Mouse (Mus musculus) forebrain, embryonic 14.5 days (tissue): Measurements from ENCODE around the gene Arl5c. TPM values are rescaled to one million over a fixed set of nuclear protein-coding genes. Genes with fewer than 3 reads are reported as not detected.

Experiments used
- ATAC-seq: fragments of 200-750 bp; cut with Nextera tagmentation; 2 replicates; pipeline ENCODE4 v1.8.0; 2017; ENCODE audit warnings: mild to moderate bottlenecking, moderate library complexity
- DNase-seq: peaks from one replicate; pipeline ENCODE4 v3.0.0-alpha.2; 2015; ENCODE audit warnings: low spot score
- H3K27ac ChIP-seq: fragments of 300-500 bp; sonication (generic); 2 replicates; pipeline ENCODE4 v1.5.1; 2014; ENCODE audit warnings: low read depth, mild to moderate bottlenecking, control low read depth, low read length, moderate library complexity
- H3K27me3 ChIP-seq: fragments of 300-500 bp; sonication (generic); replicated peaks from 2 replicates; pipeline ENCODE4 v1.6.1; 2014; ENCODE audit warnings: low read length, control low read depth, mixed read lengths; ENCODE audit not compliant: control insufficient read depth, insufficient read depth
- H3K36me3 ChIP-seq: fragments of 300-500 bp; sonication (generic); 2 replicates; pipeline ENCODE4 v1.6.1; 2014; ENCODE audit warnings: low read length, control low read depth; ENCODE audit not compliant: control insufficient read depth, insufficient read depth
- H3K4me1 ChIP-seq: fragments of 300-500 bp; sonication (generic); 2 replicates; pipeline ENCODE4 v1.6.1; 2014; ENCODE audit warnings: antibody characterized with exemption, low read length, control low read depth; ENCODE audit not compliant: control insufficient read depth, insufficient read depth
- H3K4me2 ChIP-seq: fragments of 300-500 bp; sonication (generic); 2 replicates; pipeline ENCODE4 v1.6.1; 2014; ENCODE audit warnings: mild to moderate bottlenecking, control low read depth, low read length
- H3K4me3 ChIP-seq: fragments of 300-500 bp; sonication (generic); 2 replicates; pipeline ENCODE4 v1.5.1; 2014; ENCODE audit warnings: low read depth, low read length, control low read depth
- H3K9ac ChIP-seq: fragments of 300-500 bp; sonication (generic); 2 replicates; pipeline ENCODE4 v1.6.1; 2014; ENCODE audit warnings: mild to moderate bottlenecking, low read length, control low read depth, moderate library complexity
- H3K9me3 ChIP-seq: fragments of 300-500 bp; sonication (generic); replicated peaks from 2 replicates; pipeline ENCODE4 v1.6.1; 2016; ENCODE audit warnings: low read length, control low read depth, mixed read lengths; ENCODE audit not compliant: control insufficient read depth
- WGBS: fragments of 180-500 bp; shearing (Covaris S2); extraction: QIAGEN DNeasy Blood & Tissue Kit; methylation state at CpG from one replicate; pipeline ENCODE4 v1.1.7; 2014; 5-methylcytosine and 5-hydroxymethylcytosine counted together
- microRNA-seq: library from miRNA; unstranded; fragments of <30 nt; microRNA quantifications from one replicate; pipeline ENCODE4, GENCODE M21; 2016
- polyA plus RNA-seq: library from polyadenylated mRNA; unstranded; fragments of >200 nt; fragmentation: Nextera tagmentation; extraction: Ambion mirVana; gene quantifications from 2 replicates; pipeline ENCODE4 v1.2.1, GENCODE M21; 2014

The Arl5c gene
- polyA plus RNA-seq, 1 experiment from 2014 or later: 4.8 TPM

DNA sequence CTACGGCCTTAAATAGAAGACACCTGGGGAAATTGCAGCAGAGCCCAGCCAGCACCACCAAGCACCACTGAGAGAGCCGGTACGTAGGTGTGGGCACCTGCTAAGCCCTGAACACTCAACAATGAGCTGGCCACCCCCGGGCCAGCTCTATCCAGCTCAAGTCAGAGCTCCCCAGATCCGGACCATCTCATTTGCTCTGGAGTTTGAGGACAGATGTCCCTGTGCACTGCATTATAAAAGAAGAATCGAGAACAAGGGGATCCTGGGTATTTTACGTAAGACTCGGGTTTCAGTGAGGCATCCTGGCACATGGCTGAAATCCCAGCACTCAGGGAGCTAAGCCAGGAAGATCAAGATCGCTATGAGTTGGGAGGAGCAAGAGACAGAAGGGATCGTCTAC is 51.0 kb downstream of the Arl5c start:
- Histone ChIP-seq H3K4me1 (peaks cover 2% of the 10 kb centered on the region), H3K27ac (no peak overlapping the region), H3K9me3 (no peaks in the 10 kb centered on the region), H3K27me3 (no peaks in the 10 kb centered on the region), H3K36me3 (no peaks in the 10 kb centered on the region), H3K4me2 (no peak overlapping the region), H3K4me3 (no peak overlapping the region), H3K9ac (no peak overlapping the region)
- 81% methylated on average over 10 of the region's 10 CpGs for WGBS
- ATAC-seq (no peak), DNase-seq (no peak)

DNA sequence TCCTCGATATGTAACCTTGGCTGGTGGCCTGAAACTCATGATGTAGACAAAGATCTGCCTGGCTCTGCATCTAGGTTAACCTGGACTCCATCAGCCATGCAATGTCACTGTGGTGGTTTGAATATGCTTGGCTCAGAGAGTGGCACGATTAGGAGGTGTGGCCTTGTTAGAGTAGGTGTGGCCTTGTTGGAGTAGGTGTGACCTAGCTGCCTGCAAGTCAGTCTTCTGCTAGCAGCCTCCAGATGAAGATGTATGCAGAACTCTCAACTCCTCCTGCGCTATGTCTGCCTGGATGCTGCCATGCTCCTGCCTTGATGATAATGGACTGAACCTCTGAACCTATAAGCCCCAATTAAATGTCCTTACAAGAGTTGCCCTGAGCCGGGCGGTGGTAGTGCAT is 52.7 kb downstream of the Arl5c start:
- DNase-seq (no peak), ATAC-seq (no peak)

GRCm38 (mm10) chr11:97942420-97943111 is 53.4 kb downstream of the Arl5c start:
- Histone ChIP-seq H3K4me3 (no peak overlapping the region), H3K9ac (no peak overlapping the region), H3K9me3 (no peaks in the 10 kb centered on the region), H3K4me2 (no peak overlapping the region), H3K36me3 (no peaks in the 10 kb centered on the region), H3K27ac (no peak overlapping the region), H3K27me3 (no peaks in the 10 kb centered on the region), H3K4me1 (no peaks in the 10 kb centered on the region)
- no peak for ATAC-seq
- WGBS: 86% methylated on average over 15 of the region's 15 CpGs
- no peak for DNase-seq

More for the DNA sequence above, 52.7 kb downstream of the Arl5c start:
- H3K27ac ChIP-seq: no peak overlapping the region
- no peaks in the 10 kb centered on the region for H3K9me3 ChIP-seq
- H3K4me1 ChIP-seq: no peaks in the 10 kb centered on the region
- H3K4me2 ChIP-seq: no peak overlapping the region
- no peaks in the 10 kb centered on the region for H3K36me3 ChIP-seq
- 80% methylated on average over 5 of the region's 5 CpGs for WGBS
- no peaks in the 10 kb centered on the region for H3K27me3 ChIP-seq
- H3K4me3 ChIP-seq: no peak overlapping the region
- no peak overlapping the region for H3K9ac ChIP-seq

Small RNA genes lying within 50 kb of the gene (microRNA-seq; reads per million reads assigned to microRNA genes)
- gene Gm22461 (not detected), gene Gm27597 (not detected)

Other genes with a start within 250 kb of the Arl5c start
- 9.9 and 11.1 TPM in 2 replicates for gene Cwc25, start 229.6 kb downstream of the Arl5c start, polyA plus RNA-seq
- 0.50 TPM in 1 of 2 replicates, not detected in the other for gene 1700001P01Rik, start 220.3 kb downstream of the Arl5c start, polyA plus RNA-seq
- gene Rpl23, start 213.7 kb downstream of the Arl5c start, polyA plus RNA-seq: 348 and 451 TPM in 2 replicates
- gene Lasp1, start 197.2 kb downstream of the Arl5c start, polyA plus RNA-seq: 77.6 and 94.6 TPM in 2 replicates
- 20.3 and 21.5 TPM in 2 replicates for gene B230217C12Rik, start 155.4 kb downstream of the Arl5c start, polyA plus RNA-seq
- gene Fbxo47, start 112.0 kb downstream of the Arl5c start, polyA plus RNA-seq: 0.40 and 0.65 TPM in 2 replicates
- 0.48 and 0.84 TPM in 2 replicates for gene Plxdc1, start 9.7 kb downstream of the Arl5c start, polyA plus RNA-seq
- 22.1 and 29.2 TPM in 2 replicates for gene Cacnb1, start 26.9 kb upstream of the Arl5c start, polyA plus RNA-seq
- gene Rpl19, start 30.5 kb upstream of the Arl5c start, polyA plus RNA-seq: 787 and 932 TPM in 2 replicates
- 1.1 and 2.4 TPM in 2 replicates for gene Stac2, start 57.3 kb upstream of the Arl5c start, polyA plus RNA-seq
- 23.0 and 27.4 TPM in 2 replicates for gene Fbxl20, start 154.2 kb upstream of the Arl5c start, polyA plus RNA-seq
- gene Med1, start 197.1 kb upstream of the Arl5c start, polyA plus RNA-seq: 54.5 and 60.6 TPM in 2 replicates
- gene Cdk12, start 206.9 kb upstream of the Arl5c start, polyA plus RNA-seq: 10.0 and 10.2 TPM in 2 replicates